Mouse (Mus musculus) cerebellum, adult 8-10 months (tissue): ENCODE measurements at regions not wholly inside any gene's neighbourhood (a gene's known extent, or its start where the extent isn't known, plus 50 kb on each side); places are given as distances from the start of the nearest gene placed in this dataset.

ENCODE experiments used
- DNase-seq: peaks from one replicate; pipeline ENCODE4 v3.0.0; 2022

- no peak for DNase-seq
Measured at GRCm38 (mm10) chr1:190290061-190290460, 119.5 kb upstream of the Prox1 start.

- no peak for DNase-seq
Measured at GRCm38 (mm10) chr1:190286481-190287145, 116.1 kb upstream of the Prox1 start.

- no peak for DNase-seq
Measured at GRCm38 (mm10) chr1:190285636-190286035, 115.1 kb upstream of the Prox1 start.

- DNase-seq = no peak
Measured at GRCm38 (mm10) chr1:190285049-190285448, 114.5 kb upstream of the Prox1 start.

GRCm38 (mm10) chr1:190284138-190284537, 113.6 kb upstream of the Prox1 start:
- DNase-seq = no peak

- no peak for DNase-seq
Measured at GRCm38 (mm10) chr1:190280081-190280858, 109.8 kb upstream of the Prox1 start.

GRCm38 (mm10) chr1:190274911-190275310, 104.4 kb upstream of the Prox1 start:
- DNase-seq = no peak

- no peak for DNase-seq
Measured at GRCm38 (mm10) chr1:190270784-190271385, 100.4 kb upstream of the Prox1 start.

GRCm38 (mm10) chr1:190269181-190269580, 98.7 kb upstream of the Prox1 start:
- DNase-seq = no peak

- DNase-seq = peak; percentile 8
Measured at GRCm38 (mm10) chr1:190265085-190265780, 94.7 kb upstream of the Prox1 start.

- DNase-seq = no peak
Measured at GRCm38 (mm10) chr1:190264501-190264900, 94.0 kb upstream of the Prox1 start.

- no peak for DNase-seq
Measured at GRCm38 (mm10) chr1:190263620-190264019, 93.1 kb upstream of the Prox1 start.

GRCm38 (mm10) chr1:190259576-190259975, 89.1 kb upstream of the Prox1 start:
- DNase-seq = no peak

GRCm38 (mm10) chr1:190250574-190251246, 80.2 kb upstream of the Prox1 start:
- no peak for DNase-seq

GRCm38 (mm10) chr1:190242526-190242925, 72.0 kb upstream of the Prox1 start:
- DNase-seq = no peak

- DNase-seq = no peak
Measured at GRCm38 (mm10) chr1:190239796-190240195, 69.3 kb upstream of the Prox1 start.

GRCm38 (mm10) chr1:190230866-190231265, 60.4 kb upstream of the Prox1 start:
- no peak for DNase-seq

GRCm38 (mm10) chr1:190220417-190220816, 49.9 kb upstream of the Prox1 start:
- no peak for DNase-seq
